Mouse (Mus musculus) C2C12 (cell line): ENCODE measurements around the gene Smad1.

Source experiments
- CTCF ChIP-seq: IDR thresholded peaks from one replicate; pipeline ENCODE4 v1.5.1; 2011; ENCODE audit not compliant: control insufficient read depth, insufficient read depth, insufficient read length
- USF1 ChIP-seq: IDR thresholded peaks from one replicate; pipeline ENCODE4 v1.6.1; 2011; ENCODE audit warnings: low read depth, mild to moderate bottlenecking, control low read depth, moderate library complexity

- no peak for TF ChIP-seq CTCF
- TF ChIP-seq USF1: no peak
These were observed 47.4 kb downstream of the Smad1 start for GRCm38 (mm10) chr8:79351916-79352315.
